Mouse (Mus musculus) spleen, adult 18-20 months (tissue): ENCODE measurements around the gene Cd2bp2.

Experiments used
- DNase-seq, 2 experiments: peaks; one replicate each; pipeline ENCODE4 v3.0.0; 2022; ENCODE audit warnings: mixed read lengths in 2 of 2

Gene Cd2bp2

GRCm38 (mm10) chr7:127217901-127218642, 22.2 kb upstream of the Cd2bp2 start:
- DNase-seq: peak; percentile 55

DNA sequence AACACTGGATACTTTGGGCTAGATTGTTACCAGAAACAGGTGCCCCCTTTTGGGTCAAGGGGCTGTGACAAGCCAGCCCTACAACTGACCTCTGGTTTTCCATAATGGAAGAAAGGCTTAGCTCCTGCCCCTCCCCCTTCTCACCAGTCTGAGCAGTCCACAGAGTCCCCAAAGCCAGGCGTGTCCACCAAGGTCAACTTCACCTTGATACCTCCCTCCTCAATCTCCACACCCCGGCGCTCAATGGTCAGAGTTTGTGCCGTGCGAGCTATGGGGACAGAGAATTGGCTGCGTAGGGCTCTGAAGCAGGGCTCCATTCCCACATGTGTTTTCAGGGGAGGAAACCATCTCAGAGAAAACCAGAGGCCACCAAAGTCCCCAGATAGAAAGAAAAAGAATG, 21.6 kb upstream of the Cd2bp2 start:
- DNase-seq: no peak

GRCm38 (mm10) chr7:127216307-127216706, 20.5 kb upstream of the Cd2bp2 start:
- DNase-seq: no peak

DNA sequence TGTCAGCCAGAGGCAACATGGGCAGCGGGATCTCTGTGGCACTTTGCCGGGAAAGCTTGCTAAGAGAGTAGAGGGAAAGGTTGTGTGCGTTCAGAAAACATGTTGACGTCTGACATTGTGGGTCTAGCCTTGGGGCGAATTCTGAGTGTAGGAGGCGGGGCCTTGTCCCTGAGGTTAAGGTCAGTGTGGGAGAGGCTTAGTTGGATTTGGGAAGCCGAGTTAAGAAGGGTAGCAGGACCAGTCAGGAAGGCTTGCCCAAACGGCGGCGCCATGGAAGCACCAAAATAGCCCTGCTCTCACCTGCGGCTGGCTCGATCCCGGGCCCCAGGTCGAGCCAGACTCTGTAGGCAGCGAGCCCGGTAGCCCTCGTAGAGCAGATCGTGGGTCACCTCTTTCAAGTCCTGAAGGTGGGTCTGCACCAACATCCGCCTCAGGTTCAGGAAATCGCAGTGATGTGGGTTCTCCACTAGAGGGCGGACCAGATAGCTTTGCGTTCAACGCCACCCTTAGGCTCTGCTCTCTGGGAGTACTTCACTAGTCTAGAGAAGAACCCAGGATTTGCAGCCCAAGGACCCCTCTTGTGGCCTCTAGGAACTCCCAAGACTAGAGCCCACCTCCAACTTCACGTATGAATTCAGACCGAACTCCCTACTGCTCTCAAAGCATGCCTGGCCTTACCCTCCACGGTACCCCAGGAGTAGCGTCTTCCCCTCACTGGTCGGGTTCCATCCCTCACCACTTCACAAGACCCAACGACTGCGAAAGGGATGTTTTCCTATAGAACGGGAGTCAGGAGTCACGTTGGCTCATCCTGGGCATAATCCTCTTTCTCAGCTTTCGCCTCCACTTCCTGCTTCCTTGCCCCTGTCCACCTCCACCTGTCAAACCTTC, 19.4 kb upstream of the Cd2bp2 start:
- DNase-seq: peak in 1 of 2 experiments; percentile 54

DNA sequence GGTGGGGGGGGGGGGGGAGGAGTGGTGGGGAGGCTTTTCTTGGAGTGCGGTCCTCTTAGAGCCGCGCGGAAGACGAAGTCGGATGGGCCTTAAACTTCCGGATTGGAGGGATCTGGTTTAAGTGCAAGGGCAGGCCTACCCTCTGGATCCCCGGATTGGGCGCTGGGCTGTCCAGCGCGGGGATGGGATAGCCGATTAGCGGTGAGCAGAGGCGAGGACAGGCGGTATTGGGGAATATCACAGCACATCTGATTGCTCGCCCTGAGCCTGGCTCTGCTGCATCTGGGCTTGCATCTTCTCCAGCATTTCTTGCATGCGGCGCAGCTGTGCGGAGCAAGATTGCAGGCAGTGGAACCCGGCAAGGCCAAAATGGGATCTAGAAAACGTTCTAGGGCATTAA, 18.7 kb upstream of the Cd2bp2 start:
- no peak for DNase-seq

- DNase-seq: no peak
Measured at GRCm38 (mm10) chr7:127213930-127214329, 18.1 kb upstream of the Cd2bp2 start.

DNA sequence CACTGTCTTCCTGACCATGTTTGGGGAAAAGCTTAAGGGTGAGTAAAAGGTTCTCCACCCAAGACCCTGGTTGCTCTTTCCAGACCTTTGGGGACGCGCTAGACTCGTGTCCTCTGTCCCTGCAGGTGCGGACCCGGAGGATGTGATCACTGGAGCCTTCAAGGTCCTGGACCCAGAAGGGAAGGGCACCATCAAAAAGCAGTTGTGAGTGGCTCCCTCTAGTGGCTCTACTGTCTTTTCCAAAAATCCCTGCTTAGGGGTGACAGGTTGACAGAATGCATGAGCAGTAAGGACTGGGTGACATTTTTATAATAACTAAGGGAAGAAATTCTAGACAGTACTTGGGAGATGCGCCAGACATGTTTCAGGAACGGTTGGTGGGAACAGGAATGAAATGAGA, 17.6 kb upstream of the Cd2bp2 start:
- DNase-seq: no peak

- DNase-seq: no peak
Measured at GRCm38 (mm10) chr7:127212432-127213250, 16.8 kb upstream of the Cd2bp2 start.

- no peak for DNase-seq
Measured at GRCm38 (mm10) chr7:127211014-127211745, 15.3 kb upstream of the Cd2bp2 start.

DNA sequence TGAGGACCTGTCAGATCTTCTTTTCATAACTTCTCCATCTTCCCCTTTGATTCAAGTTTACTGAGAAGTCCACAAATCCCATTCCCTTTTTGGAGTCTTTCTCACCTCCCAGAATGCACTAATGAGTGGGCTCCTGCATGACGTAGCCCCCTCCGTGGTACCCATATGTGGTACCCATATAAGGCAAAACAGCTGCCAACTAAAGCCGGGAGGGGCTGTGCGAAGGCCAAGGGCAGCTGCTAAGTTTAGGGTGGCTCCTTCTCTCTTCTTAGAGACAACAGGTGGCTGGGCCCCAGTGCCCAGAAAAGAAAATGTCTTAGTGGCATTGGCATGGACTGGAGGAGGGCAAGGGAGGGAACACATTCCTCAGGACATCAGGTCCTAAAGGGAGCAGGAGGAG, 14.4 kb upstream of the Cd2bp2 start:
- DNase-seq: no peak

- no peak for DNase-seq
Measured at GRCm38 (mm10) chr7:127209851-127210250, 14.0 kb upstream of the Cd2bp2 start.

DNA sequence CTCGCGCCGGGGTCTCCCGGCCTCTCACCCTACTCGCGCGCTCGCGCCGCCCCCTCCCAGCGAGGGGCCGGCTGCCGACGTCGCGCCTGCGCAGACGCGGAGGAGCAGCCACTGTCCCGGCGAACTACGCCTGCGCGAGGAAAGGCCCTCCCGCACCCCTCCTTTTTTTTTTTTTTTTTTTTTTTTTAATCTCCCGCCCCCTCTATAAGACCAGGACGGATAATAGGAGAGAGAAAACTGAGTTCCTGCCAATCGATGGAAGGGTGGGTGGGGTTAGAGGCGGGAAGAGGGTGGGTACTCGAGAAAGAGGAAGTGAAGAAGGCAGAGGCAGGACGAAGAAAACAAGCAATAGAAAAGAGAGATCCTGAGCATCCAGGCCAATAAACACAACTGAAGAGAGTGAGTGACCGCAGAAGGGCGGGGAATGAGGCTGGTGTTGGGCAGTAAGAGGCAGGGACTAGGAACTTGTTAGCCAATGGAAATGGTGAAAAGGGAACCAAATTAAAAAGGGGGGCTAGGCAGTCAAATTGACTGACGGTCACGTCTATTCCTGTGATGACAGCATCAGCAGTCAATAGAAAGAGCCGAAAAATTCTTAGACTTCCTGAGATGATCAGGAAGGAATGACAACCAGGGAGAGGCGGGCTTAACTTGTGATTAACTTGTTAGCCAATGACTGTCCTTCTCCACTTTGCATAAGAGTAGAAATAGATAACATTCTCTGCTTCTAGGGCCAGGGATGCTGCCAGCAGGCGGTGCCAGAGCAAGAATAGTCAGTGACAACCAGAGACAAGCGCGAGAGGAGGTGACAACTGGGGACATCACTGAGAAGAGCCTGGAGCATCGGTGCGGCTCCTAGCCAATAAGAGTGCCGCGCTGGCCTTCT, 12.9 kb upstream of the Cd2bp2 start, which contains the start of gene Mylpf:
TSS of gene Mylpf (plus strand) at position 338 of the 886 bp plus-strand sequence.
- DNase-seq: peak; percentile 90 to 91

DNA sequence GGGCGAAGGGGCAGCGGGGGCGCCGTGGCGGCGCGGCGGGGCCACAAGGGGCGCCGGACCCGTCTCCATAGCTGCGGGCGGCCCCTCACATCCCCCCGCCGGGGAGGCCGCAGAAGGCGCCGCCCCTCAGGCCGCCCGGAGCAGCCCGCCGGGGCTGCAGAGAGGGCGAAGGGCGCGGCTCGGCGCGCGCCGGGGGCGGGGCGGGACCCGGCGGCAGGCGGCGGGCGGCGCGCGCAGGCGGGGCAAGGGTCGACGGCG, 12.4 kb upstream of the Cd2bp2 start, which contains the start of gene Tbc1d10b:
TSS of gene Tbc1d10b (minus strand) at position 174 of the 258 bp plus-strand sequence.
- DNase-seq: no peak

- DNase-seq: no peak
Measured at GRCm38 (mm10) chr7:127207374-127208294, 11.8 kb upstream of the Cd2bp2 start.

GRCm38 (mm10) chr7:127206606-127207005, 10.8 kb upstream of the Cd2bp2 start:
- DNase-seq: no peak

DNA sequence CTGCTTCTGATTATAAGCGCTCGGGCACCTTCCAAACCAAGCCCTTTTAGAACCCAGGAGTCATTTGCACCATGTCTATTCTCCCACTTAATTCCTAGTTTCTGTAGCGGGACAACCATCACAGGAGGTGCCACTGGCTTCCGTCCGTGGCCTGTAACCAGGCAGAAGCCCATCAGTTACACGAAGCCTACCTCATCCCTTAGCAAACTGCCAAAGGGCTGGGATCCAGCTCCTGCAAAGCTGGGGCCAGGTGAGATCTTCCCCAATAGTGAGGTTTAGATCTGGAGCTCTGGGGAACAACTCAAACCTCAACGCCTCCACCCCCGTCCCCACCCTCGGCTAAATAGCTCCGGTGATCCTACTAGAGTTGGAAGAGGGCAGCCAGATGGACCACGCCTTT, 634 bp upstream of the Cd2bp2 start:
- no peak for DNase-seq

GRCm38 (mm10) chr7:127194633-127195029, 1.2 kb downstream of the Cd2bp2 start:
- no peak for DNase-seq

- DNase-seq: no peak
Measured at GRCm38 (mm10) chr7:127194011-127194632, 1.7 kb downstream of the Cd2bp2 start.

GRCm38 (mm10) chr7:127192989-127193388, 2.9 kb downstream of the Cd2bp2 start:
- DNase-seq: no peak

DNA sequence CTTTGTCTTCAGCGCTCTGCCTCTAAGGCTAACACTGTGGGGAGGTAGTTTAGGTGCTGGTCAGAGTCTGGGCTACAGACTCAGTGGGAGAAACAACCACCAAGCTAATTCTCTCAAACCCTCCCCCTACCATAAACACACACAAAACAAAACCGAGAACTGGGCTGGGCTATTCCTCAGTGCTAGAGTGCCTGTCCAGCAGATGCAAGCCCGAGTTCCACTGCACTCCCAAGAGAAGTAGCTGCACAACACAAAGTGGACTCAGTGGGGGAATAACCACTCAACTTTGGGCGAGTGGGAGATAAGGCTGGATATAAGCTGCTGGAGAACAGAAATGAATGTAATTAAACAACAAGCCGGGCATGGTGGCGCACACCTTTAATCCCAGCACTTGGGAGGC, 5.2 kb downstream of the Cd2bp2 start:
- no peak for DNase-seq
